Mouse (Mus musculus) A20 (cell line): ENCODE results near the gene Cdca3.
"Not testable (repeated sequence)": the region's sequence is repeated elsewhere in the genome, so short reads cannot be mapped to it uniquely, and the experiment has no call there.

Source experiments
- DNase-seq: peaks from one replicate; pipeline ENCODE4 v3.0.0-alpha.2; 2011; ENCODE audit warnings: low read depth, low spot score

Gene Cdca3

DNA sequence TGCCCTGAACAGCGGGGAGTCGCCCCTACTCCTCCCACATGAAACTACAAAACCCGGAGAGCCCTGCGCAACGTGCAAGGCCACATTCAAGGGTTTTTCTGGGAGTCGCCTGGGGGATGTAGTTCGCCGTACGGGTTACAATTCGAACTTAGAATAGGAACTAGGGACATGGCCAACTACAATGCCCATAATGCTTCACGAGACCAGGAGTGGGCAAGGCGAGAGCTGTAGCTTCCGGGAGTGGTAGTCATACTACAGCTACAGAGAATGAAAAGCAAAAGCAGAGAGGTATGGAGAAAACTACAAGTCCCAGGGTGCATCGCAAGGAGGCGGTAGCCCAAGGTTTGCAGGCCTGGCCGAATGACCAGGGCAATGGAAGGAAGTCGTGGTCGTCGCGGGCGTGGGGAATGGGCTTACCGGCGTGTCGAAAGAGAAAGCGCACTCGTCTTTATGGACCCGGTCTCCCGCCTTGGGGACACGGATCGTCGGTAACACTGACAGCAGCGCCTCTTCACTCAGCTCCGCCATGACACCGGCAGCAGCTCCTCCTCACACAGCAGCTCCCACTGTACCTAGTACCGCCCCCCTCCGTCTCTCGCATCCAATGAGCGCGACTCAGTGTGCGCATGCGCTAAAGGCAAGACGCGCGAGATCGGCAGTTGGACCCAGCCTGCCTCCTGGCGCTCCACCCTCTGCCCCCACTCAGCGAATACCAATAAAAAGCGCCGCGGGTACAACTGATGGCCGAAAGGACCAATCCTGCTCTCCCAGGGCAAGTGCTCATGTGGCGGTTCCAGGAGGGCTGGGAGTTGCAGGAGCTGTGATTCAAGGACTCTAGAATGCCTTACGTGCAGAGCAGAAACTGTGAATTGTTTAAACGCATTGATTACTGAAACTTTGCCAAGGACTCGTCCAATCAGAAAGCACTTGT, at the start of gene Cdca3, which contains the start of gene Usp5:
TSS of gene Cdca3 (plus strand) at position 680 of the 931 bp plus-strand sequence.
TSS of gene Usp5 (minus strand) at position 617 of the 931 bp plus-strand sequence.
- peak; percentile 100 for DNase-seq

GRCm38 (mm10) chr6:124779984-124780416, 49.3 kb upstream of the Cdca3 start:
- no peak for DNase-seq

- no peak for DNase-seq
Measured at GRCm38 (mm10) chr6:124780917-124781316, 48.4 kb upstream of the Cdca3 start.

- DNase-seq, result peak; percentile 76
Measured at GRCm38 (mm10) chr6:124782436-124782835, 46.9 kb upstream of the Cdca3 start.

GRCm38 (mm10) chr6:124786756-124787420, 42.5 kb upstream of the Cdca3 start:
- DNase-seq, result no peak

GRCm38 (mm10) chr6:124787722-124788121, 41.6 kb upstream of the Cdca3 start:
- DNase-seq, result no peak

DNA sequence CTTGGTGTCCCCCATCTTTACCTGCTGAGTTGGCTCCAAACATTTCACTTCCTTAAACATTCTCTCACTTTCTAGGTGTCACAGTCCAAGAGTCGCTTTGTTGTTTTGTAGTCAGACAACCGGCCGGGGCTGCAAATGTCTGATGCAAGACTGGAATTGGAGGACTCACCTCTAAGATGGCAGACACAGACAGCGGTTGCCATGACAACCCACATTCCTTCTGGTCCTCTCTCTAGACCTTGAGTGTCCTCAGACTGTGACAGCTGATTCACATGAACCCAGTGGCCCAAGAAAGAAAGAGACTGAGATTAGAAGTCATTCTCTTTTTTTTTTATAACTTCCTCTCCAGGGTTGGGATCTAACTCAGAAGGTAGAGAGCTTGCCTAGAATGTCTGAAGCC, 39.8 kb upstream of the Cdca3 start:
- DNase-seq, result no peak

- no peak for DNase-seq
Measured at GRCm38 (mm10) chr6:124790121-124790520, 39.2 kb upstream of the Cdca3 start.

DNA sequence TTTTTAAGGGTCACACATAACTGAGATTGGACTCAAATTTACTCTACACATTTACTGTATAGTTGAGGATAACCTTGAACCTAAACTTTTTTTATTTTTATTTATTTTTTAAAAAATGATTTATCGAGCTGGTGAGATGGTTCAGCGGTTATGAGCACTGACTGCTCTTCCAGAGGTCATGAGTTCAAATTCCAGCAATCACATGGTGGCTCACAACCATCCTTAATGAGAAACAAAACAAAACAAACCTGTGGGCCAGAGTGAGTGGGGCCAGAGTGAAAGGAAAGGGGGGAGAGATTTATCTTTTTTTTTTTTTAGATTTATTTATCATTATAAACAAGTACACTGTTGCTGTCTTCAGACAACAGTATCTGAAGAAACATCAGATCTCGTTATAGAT, 37.4 kb upstream of the Cdca3 start:
- DNase-seq, result no peak

- no peak for DNase-seq
Measured at GRCm38 (mm10) chr6:124795781-124796180, 33.6 kb upstream of the Cdca3 start.

DNA sequence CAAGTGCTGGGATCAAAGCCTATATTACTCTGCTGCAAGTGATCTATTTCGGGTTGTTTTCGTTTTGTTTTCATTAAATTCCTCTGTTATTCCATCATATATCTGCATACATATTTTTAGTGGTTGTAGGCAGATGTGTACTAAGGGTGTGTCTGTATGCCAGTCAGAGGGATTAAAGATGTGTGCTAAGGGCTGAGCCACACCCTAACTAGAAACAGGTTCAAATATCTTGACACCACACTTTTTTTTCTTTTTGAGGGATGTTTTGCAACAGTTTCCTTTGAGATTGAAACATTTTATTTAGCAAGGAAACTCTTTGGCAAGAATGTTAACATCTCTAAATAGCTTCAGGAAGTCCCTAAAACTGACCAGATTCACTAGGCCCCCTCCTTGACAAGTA, 33.1 kb upstream of the Cdca3 start:
- no peak for DNase-seq

DNA sequence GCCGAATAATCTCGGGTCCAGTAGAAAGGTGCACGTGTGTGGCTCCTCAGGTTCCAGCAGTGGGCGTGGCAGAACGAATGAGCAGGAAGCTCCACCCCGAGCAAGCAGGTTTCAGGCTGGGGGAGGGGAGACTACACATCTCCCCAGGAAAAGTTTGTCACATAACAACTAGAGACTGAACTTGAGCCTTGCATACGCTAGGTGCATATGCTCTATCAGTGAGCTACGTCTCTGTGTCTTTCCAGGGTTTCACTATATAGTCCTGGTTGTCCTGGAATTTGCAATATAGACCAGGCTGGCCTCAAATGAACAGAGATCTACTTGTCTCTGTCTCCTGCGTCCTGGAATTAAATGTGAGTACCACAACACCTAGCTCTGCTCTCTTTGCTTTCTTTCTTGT, 26.9 kb upstream of the Cdca3 start:
- not testable (repeated sequence) for DNase-seq

DNA sequence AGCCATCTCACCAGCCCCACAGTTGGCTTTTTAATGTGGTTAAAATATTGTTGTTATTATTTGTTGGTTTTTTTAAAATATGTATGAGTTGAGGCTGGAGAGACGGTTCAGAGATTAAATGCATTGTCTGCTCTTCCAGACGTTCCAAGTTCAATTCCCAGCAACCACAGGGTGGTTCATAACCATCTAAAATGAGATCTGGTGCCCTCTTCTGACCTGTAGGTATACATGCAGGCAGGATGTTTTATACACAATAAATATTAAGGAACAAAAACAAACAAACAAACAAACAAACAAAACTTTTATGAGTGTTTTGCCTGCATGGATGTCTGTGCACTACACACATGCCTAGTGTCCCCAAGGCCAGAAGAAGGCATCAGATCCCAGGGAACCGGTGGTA, 26.3 kb upstream of the Cdca3 start:
- DNase-seq, result no peak

DNA sequence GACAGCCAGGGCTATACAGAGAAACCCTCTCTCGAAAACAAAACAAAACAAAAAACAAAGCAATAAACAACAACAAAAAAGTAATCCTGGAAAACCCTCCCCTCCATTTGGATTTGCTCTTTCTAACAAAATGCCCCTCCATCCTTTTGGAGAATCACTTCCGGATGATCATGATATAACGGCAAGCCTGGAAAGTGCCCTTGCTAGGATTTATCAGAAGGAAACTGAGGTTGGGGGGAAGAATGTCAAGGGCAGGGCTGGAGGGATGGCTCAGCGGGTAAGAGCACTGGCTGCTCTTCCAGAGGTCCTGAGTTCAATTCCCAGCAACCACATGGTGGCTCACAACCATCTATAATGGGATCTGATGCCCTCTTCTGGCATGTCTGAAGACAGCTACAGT, 25.7 kb upstream of the Cdca3 start:
- not testable (repeated sequence) for DNase-seq

DNA sequence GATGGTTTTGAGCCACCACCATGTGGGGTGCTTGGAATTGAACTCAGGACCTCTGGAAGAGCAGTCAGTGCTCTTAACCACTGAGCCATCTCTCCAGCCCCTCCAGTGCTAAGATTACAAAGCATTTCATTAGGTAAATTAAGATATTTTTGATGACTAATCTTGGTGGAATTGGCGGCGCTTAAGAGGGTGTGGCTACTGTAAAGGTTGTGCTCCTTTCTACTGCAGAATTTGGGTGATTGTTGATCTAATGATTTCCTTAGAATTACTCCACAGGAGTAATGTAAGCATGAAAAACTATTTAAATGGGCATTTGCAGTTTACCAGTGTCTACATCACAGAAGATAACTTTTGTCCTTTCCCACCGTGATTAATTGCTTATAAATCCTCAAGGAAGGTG, 25.0 kb upstream of the Cdca3 start:
- DNase-seq, result no peak

DNA sequence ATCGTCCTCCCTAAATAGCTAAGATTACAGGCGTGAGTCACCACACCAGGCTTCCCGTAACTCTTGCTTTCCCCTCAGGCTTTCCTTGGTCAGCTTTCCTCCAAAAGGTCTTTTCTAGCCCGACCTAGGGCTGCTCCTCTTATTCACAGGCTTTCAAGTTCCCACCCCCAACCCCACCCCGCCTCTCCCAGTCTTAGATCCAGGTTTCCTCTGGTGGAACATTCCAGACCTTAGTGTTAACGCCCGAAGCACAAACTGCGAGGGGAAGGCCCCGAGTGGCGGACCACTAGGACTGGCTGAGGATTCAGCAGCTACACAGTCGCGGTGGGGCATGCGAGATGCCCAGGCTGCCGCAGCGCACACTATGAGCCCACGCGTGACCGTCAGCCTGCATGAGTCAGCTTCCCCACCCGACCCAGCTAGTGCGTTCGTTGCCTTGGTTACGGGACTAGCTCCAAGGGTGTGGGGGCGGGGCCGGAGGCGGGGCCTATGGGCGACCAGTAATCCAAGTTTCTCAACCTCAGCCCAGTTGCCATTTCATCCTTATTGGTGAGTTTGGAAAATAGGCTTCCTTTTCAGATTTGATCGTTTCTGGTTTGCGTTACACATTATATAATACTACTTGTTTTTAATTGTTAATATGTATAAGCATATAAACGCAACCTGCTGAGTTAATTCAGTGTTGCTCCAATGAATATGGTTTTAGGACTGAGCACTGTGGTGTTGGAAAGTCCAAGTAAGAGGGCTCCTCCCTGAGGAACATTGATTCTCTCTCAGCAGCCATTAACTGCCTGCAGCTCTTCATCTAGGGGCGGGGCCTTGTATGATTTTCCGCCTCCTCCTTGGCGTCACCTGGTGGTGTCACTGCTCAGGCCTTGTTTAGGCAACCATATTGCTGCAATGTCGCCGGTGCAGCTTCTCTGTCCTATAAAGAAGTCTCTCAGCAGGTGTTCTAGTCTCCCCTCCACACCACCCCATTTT, 23.7 kb upstream of the Cdca3 start:
- peak; percentile 89 for DNase-seq

DNA sequence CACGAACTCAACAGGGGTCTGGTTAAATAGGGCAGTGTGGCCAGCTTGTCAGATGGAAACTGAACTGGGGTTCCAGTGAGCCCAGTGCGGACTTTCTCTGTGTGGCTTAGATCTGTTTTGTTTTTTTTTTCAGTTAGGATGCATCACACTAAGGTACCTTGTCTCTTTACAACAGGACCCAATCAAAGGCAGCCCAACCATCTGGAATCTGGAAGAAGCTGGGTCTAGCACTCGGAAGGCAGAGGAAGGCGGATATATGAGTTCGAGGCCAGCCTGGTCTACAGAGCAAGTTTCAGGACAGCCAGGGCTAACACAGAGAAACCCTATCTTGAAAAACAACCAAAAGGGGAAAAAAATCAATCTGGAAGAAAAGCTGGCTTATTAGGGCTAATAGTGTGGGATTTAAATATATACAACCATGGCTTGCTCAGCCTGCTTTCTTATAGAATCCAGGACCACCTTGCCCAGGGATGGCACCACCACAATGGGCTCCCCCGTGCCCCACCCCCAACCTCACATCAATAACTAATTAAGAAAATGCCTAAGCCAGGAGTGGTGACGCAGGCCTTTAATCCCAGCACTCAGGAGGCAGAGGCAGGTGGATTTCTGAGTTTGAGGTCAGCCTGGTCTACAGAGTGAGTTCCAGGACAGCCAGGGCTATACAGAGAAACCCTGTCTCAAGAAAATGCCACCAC, 22.8 kb upstream of the Cdca3 start:
- no peak for DNase-seq

DNA sequence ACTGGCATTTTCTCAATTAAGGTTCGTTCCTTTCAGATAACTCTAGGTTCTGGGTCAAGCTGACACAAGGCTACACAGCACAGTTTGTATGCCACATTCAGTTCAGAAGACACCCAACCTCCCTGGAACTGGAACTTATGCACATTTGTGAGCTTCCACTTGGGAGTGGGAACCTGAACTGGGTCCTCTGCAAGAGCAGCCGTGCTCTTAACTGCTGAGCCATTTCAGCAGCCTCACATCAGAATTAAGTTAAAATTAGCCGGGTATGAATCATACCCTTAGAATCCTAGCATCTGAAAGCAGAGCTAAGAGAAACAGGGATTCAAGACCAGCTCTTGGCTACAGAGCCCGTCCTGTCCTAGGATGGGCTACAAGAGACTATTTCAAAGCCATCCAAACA, 22.0 kb upstream of the Cdca3 start:
- DNase-seq, result peak; percentile 33

DNA sequence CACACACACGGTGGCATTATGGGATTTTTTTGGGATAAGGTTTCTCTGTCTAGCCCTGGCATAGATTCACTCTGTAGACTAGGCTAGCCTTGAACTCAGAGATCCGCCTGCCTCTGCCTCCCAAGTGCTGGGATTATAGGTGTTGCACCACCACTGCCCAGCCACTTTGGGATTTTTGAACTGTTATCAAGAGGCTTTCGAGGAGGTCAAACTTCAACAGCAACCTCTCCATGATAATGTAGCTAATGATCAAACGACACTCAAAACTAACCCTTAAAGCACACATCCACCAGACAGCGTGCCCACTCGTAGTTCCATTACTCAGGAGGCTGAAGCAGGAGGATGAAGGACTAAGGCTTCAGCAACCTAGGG, 21.4 kb upstream of the Cdca3 start:
- DNase-seq, result no peak

GRCm38 (mm10) chr6:124808358-124809012, 20.9 kb upstream of the Cdca3 start, which contains the start of gene Spsb2:
Spsb2 (plus strand) TSS chr6:124808661.
- peak; percentile 21 for DNase-seq
